Mouse (Mus musculus): Measurements from ENCODE around the gene 6030452D12Rik. TPM values are rescaled to one million over a fixed set of nuclear protein-coding genes. Genes with fewer than 3 reads are reported as not detected.

6030452D12Rik gene
- total RNA-seq, 2 experiments from 2014 or later, result not detected

Other genes with a start within 250 kb of the 6030452D12Rik start
- 10 to 100 TPM in 1 of 2 experiments, 1 to 10 TPM in 1; 6.8 to 11.3 TPM for gene Smpd3, start 162.5 kb upstream of the 6030452D12Rik start, total RNA-seq (2021)
- 1 to 10 TPM; 4.0 to 5.2 TPM for gene Zfp90, start 85.2 kb upstream of the 6030452D12Rik start, total RNA-seq (2021)
- under 1 TPM; 0.36 to 0.83 TPM for gene Cdh3, start 10.4 kb downstream of the 6030452D12Rik start, total RNA-seq (2021)
- gene Gm10073, start 72.9 kb downstream of the 6030452D12Rik start, total RNA-seq (2021), result 100 to 1,000 TPM; 116 to 132 TPM
- under 1 TPM; 0.16 to 0.27 TPM for gene Cdh1, start 102.8 kb downstream of the 6030452D12Rik start, total RNA-seq (2021)
- gene Tango6, start 182.5 kb downstream of the 6030452D12Rik start, total RNA-seq (2021), result 1 to 10 TPM; 7.1 to 8.4 TPM